Mouse (Mus musculus) 3134 (cell line): ENCODE data around the gene Eomes.

ENCODE experiments used
- DNase-seq: peaks from one replicate; pipeline ENCODE4 v3.0.0-alpha.2; 2011; ENCODE audit warnings: low spot score; ENCODE audit not compliant: insufficient read length; ENCODE audit errors: extremely low read depth

Eomes gene

DNA sequence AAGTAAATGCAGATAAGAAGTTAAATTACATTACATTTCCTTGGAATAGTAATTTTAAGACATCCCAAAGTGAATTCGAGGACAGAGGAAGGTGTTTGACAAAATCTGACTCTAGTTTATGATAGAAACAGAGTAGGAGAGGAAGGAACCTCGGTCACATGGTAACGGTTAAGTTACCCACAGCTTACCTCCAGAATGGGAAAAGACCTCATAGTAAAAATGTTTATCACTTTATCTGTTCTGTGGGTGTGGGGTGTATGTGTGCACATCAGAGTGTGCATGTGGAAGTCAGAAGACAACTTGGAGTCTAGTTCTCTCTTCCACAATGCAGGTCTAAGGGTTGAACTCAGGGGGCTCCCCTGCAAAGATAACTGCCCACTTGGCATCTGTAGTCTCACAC, 38.1 kb downstream of the Eomes start:
- no peak for DNase-seq

DNA sequence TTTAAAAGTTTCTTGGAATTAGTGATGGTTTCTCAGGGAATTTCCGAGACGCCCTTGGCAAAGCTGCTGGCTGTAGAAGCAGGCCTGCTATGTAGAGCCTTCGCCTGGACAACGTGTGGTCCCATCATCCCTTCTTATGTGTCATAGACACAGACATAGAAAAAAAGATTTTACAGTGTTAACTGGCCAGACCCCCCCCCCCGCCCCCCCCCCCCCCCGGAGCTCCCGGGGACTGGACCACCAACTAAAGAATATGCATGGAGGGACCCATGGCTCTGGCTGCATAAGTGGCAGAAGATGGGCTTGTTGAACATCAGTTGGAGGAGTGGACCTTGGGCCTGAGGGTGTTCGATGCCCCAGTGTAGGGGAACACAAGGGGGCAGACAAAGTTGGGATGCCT, 39.6 kb downstream of the Eomes start:
- DNase-seq: no peak

DNA sequence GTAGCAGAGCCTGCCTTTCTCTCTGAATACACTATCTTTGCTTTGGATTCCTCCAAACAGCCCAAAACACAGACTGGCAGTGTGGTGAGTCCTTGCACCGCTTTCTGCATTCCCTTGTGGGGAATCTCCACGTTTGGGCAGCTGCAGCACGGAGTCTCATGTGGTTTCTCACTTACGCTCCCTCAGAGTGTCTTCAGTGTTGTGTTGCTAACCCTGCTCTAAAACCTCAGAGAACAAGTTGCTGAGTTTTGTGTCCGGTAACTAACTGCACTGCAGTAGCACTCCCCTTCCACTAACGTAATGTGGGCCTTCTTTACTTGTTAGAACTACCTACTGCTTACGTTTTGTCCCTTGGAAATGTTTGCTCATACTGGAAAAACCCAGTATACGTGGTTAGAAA, 41.1 kb downstream of the Eomes start:
- no peak for DNase-seq

DNA sequence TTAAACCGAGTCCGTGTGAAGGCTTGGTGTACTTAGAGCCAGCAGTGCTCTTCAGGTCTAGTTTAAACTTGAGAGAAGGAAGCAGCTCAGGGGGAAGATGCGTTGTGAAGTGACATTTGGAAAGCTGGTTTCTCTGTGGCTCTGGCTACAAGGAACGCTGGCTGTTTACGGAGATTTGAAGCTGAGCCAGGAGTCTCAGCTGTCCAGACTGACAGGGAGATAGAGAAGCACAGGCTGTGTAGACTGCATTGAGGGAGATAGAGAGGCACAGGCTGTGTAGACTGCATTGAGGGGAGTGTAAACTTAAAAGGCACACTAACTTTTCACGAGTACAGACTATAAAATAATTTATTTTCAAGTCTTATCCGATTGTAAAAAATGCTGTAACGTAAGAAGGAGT, 42.0 kb downstream of the Eomes start:
- no peak for DNase-seq

GRCm38 (mm10) chr9:118520858-118521257, 42.8 kb downstream of the Eomes start:
- no peak for DNase-seq

GRCm38 (mm10) chr9:118521659-118522058, 43.6 kb downstream of the Eomes start:
- DNase-seq: no peak

DNA sequence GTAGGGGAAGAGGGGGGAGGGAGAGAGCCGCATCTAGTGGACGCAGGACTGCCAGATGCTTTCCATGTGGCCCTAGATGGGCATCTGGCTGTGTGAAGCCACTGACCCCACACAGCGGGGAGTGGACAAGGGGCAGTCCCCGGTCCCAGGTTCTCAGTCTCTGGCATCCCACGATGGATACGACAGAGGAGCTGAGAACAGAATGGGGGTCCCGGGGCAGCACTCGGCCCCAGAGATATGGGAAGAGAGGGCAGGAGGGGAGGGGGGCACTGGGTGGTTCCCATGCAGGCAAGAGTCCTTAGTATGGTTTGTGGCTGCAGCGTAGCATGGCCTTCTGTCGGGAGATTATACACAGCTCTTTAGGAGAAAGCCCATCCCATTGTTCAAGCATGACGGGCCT, 45.7 kb downstream of the Eomes start:
- DNase-seq: no peak

GRCm38 (mm10) chr9:118527056-118527455, 49.0 kb downstream of the Eomes start:
- no peak for DNase-seq

DNA sequence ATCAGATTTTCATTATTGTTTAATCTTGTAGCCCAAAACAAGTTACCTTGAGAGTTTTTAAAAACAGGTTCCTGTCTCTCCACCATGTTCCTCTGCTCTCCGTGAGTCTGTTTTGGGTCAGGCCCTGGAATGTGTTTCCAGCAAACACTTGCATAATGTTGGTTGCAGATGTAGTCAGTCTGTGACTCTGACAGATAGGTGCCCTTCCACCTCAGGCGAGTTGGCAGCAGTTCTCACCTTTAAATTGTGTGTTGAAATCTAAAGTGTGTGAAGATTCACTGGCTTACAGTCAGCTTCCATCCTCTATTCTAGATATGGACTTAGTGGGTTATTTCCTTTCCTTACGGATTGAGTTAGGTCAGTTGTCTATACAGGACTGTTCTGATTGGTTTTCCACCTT, 51.8 kb downstream of the Eomes start:
- no peak for DNase-seq

DNA sequence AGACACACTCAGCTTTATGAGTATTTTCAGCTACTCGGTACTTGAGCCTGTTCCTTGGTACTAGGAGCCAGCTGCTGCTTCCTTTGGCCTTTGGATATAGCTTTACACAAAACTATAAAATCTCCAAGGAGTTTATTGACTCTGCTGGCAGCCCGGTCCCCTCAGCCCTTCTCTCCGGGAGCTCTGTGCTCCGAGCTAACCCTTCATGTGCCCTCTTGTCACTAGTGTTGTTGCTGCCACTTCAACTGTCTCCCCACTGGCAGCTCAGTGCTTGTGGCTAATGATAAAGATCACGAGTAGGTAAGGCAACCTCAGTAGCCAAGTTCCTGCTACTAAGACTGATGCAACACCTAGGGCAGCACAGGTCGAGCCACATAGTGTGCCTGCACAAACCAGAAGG, 52.7 kb downstream of the Eomes start:
- no peak for DNase-seq

- DNase-seq: peak; percentile 24
These were observed 54.6 kb downstream of the Eomes start for GRCm38 (mm10) chr9:118532516-118533205.
